Mouse (Mus musculus) small intestine, adult 2 months (tissue): ENCODE data around the gene Adamtsl5. TPM values are rescaled to one million over a fixed set of nuclear protein-coding genes. Genes with fewer than 3 reads are reported as not detected.

Experiments
- H3K27ac ChIP-seq: fragments of 200-500 bp; 2 replicates; pipeline ENCODE4 v1.5.1; 2012; ENCODE audit warnings: low read depth, low read length, control low read depth, inconsistent platforms; ENCODE audit not compliant: insufficient read depth
- H3K27me3 ChIP-seq: fragments of 200-500 bp; 2 replicates; pipeline ENCODE4 v1.6.1; 2012; ENCODE audit warnings: mild to moderate bottlenecking, moderate library complexity, low read length, inconsistent platforms; ENCODE audit not compliant: control insufficient read depth, insufficient read depth
- H3K36me3 ChIP-seq: fragments of 200-500 bp; 2 replicates; pipeline ENCODE4 v1.6.1; 2012; ENCODE audit warnings: mild to moderate bottlenecking, low read length, control low read depth, inconsistent platforms; ENCODE audit not compliant: control insufficient read depth, insufficient read depth
- H3K4me1 ChIP-seq: fragments of 200-500 bp; 2 replicates; pipeline ENCODE4 v1.6.1; 2012; ENCODE audit warnings: low read length, inconsistent platforms, mixed read lengths; ENCODE audit not compliant: control insufficient read depth, insufficient read depth, insufficient read length
- H3K4me3 ChIP-seq: fragments of 200-500 bp; 2 replicates; pipeline ENCODE4 v1.5.1; 2012; ENCODE audit warnings: low read depth, mild to moderate bottlenecking, control low read depth, inconsistent platforms, low read length, moderate library complexity
- CTCF ChIP-seq: fragments of 200-500 bp; IDR thresholded peaks from 2 replicates; pipeline ENCODE4 v1.5.1; 2012; ENCODE audit warnings: low read depth, mild to moderate bottlenecking, control low read depth, inconsistent platforms, low read length, moderate library complexity, mixed read lengths; ENCODE audit not compliant: insufficient replicate concordance, insufficient read length; ENCODE audit errors: extremely low read depth
- POLR2A ChIP-seq: fragments of 200-500 bp; IDR thresholded peaks from 2 replicates; pipeline ENCODE4 v1.6.1; 2012; ENCODE audit warnings: low read depth, mild to moderate bottlenecking, control low read depth, inconsistent platforms, low read length, moderate library complexity
- WGBS: fragments of 180-500 bp; shearing (Covaris S2); methylation state at CpG from one replicate; pipeline ENCODE4 v1.1.7; 2018; 5-methylcytosine and 5-hydroxymethylcytosine counted together
- polyA plus RNA-seq: library from polyadenylated mRNA; depleted of rRNA; stranded (reverse); fragments of >200 nt; gene quantifications from 2 replicates; pipeline ENCODE4 v1.2.3, GENCODE M21; 2012; rRNA removed

Adamtsl5 gene
- polyA plus RNA-seq, 1 experiment: 136 TPM

DNA sequence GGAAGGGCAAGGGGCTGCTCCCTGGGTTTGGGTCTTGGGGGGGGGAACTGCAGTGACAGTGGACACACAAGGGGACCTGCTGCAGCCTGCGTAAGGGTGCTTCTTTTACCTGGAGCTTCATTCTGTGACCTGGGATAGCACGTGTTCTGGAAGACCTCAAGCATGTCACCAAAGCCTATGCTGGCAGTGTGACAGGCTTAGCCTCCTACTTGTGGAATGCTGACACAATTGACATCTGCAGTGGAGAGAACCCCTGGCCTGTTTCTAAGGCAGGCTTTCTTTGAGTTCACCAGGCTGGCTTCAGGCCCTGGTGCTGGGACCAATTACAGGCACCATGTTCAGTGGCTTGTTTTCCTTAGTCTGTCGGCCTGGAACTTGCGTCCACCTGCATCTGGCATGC is 53.9 kb downstream of the Adamtsl5 start:
- no peak overlapping the region for H3K27ac ChIP-seq
- H3K36me3 ChIP-seq: peaks cover 15% of the 10 kb centered on the region
- 76% methylated on average over 4 of the region's 4 CpGs for WGBS
- H3K4me3 ChIP-seq: no peak overlapping the region
- TF ChIP-seq POLR2A: no peak
- no peak for TF ChIP-seq CTCF
- H3K27me3 ChIP-seq: peaks cover 18% of the 10 kb centered on the region
- H3K4me1 ChIP-seq: peaks cover 7% of the 10 kb centered on the region

DNA sequence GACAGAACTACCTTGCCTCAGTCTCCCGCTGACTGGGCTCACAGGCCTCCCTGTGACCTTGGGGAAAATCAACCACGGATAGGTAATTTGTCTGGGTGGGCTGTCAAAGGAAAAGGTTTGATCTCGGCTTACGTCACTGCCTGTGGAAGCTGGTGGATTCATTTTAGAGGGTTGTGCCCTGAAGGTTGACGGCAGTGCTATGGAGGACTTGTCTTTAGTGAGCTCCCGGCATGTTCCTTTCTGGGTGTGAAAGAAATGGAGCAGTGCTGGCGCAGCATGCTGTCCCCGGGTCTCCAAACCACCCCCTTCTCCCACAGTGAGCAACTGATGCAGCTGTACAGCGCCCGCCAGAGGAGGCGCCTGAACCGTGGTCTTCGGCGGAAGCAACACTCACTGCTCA is 54.9 kb downstream of the Adamtsl5 start:
- H3K27me3 ChIP-seq: peaks cover 8% of the 10 kb centered on the region
- H3K27ac ChIP-seq: no peak overlapping the region
- peaks cover 16% of the 10 kb centered on the region for H3K36me3 ChIP-seq
- peak overlapping the region; percentile 77 for H3K4me3 ChIP-seq
- TF ChIP-seq POLR2A (no peak), CTCF (no peak)
- 10% methylated on average over 14 of the region's 14 CpGs for WGBS
- H3K4me1 ChIP-seq: peaks cover 7% of the 10 kb centered on the region

DNA sequence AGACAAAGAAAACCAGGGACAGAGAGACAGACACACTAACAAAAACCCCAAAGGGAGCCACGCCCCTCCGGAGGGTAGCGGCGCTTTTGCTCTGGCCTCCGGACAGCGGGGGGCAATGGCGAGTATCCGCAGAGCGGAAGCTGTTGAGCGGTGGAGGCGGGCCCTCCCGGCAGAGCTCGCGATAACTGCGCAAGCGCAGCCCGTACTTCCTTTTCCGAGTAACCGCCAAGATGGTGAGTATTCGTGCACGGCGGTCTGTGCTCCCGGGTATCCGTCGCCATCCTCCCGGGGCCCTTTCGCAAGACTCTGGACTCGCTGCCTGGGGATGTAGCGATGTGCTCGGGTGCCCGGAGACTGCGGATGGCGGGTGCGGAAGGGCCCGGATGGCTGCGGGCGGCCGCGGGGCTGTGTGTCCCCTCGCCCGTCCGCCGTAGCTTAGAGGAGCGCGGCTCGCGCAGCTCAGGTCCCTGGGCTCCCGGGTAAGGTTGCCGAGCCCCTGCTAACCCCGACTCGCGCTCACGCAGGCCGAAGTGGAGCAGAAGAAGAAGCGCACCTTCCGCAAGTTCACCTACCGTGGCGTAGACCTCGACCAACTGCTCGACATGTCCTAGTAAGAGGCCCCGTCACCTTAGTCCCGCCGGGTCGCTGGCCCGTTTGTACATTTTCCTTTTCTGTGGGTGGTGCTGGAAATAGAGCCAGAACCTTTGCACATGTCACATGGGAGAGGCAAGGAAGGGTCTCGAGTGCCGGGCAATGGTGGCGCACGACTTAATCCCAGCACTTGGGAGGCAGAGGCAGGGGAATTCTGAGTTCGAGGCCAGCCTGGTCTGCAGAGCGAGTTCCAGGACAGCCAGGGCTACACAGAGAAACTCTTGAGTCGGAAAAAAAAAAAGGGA is 55.7 kb downstream of the Adamtsl5 start, which contains the start of gene Rps15:
Gene Rps15, plus strand, starts transcription at position 203 of the 896 bp plus-strand sequence.
- peak; percentile 92 for TF ChIP-seq POLR2A
- peak; percentile 54; the same call in 1 of the 2 replicates for TF ChIP-seq CTCF
- peak within 1 kb of the TSS; percentile 77 for H3K4me3 ChIP-seq
- peaks cover 21% of the 10 kb centered on the region for H3K36me3 ChIP-seq
- H3K4me1 ChIP-seq: peaks cover 10% of the 10 kb centered on the region
- H3K27me3 ChIP-seq: 0 out of 2 replicates have a peak, but pooled peaks cover under 1% of the 10 kb centered on the region
- H3K27ac ChIP-seq: peak within 1 kb of the TSS; percentile 4
- WGBS: under 1% methylated on average over 64 of the region's 72 CpGs

Other genes starting within 250 kb of the Adamtsl5 start
- 61.2 and 126 TPM in 2 replicates for gene Sbno2, start 242.8 kb downstream of the Adamtsl5 start, polyA plus RNA-seq
- 77.5 and 124 TPM in 2 replicates for gene Stk11, start 232.6 kb downstream of the Adamtsl5 start, polyA plus RNA-seq
- gene Atp5d, start 209.8 kb downstream of the Adamtsl5 start, polyA plus RNA-seq: 2,309 and 4,813 TPM in 2 replicates
- gene Cbarp, start 207.6 kb downstream of the Adamtsl5 start, polyA plus RNA-seq: 3.7 and 6.6 TPM in 2 replicates
- 151 and 372 TPM in 2 replicates for gene Midn, start 200.1 kb downstream of the Adamtsl5 start, polyA plus RNA-seq
- 18.5 and 48.0 TPM in 2 replicates for gene Cirbp, start 182.4 kb downstream of the Adamtsl5 start, polyA plus RNA-seq
- gene 1600002K03Rik, start 175.5 kb downstream of the Adamtsl5 start, polyA plus RNA-seq: 6.8 and 9.0 TPM in 2 replicates
- 1.5 and 1.8 TPM in 2 replicates for gene Efna2, start 168.9 kb downstream of the Adamtsl5 start, polyA plus RNA-seq
- gene Mum1, start 122.0 kb downstream of the Adamtsl5 start, polyA plus RNA-seq: 11.6 and 23.7 TPM in 2 replicates
- 800 and 1,176 TPM in 2 replicates for gene Ndufs7, start 99.3 kb downstream of the Adamtsl5 start, polyA plus RNA-seq
- gene Gamt, start 87.4 kb downstream of the Adamtsl5 start, polyA plus RNA-seq: 13.1 and 55.2 TPM in 2 replicates
- gene Dazap1, start 86.9 kb downstream of the Adamtsl5 start, polyA plus RNA-seq: 46.6 and 89.3 TPM in 2 replicates
- gene Rps15, start 56.0 kb downstream of the Adamtsl5 start, polyA plus RNA-seq: 741 and 887 TPM in 2 replicates
- gene Apc2, start 52.4 kb downstream of the Adamtsl5 start, polyA plus RNA-seq: 0.65 and 0.96 TPM in 2 replicates
- 47.4 and 74.1 TPM in 2 replicates for gene 2310011J03Rik, start 27.9 kb downstream of the Adamtsl5 start, polyA plus RNA-seq
- gene Pcsk4, start 18.9 kb downstream of the Adamtsl5 start, polyA plus RNA-seq: 18.0 and 27.0 TPM in 2 replicates
- 186 and 287 TPM in 2 replicates for gene Reep6, start 18.5 kb downstream of the Adamtsl5 start, polyA plus RNA-seq
- gene Plk5, start 8.0 kb upstream of the Adamtsl5 start, polyA plus RNA-seq: 0.75 and 5.9 TPM in 2 replicates
- gene Mex3d, start 39.2 kb upstream of the Adamtsl5 start, polyA plus RNA-seq: 10.3 and 20.6 TPM in 2 replicates
- gene Mbd3, start 51.1 kb upstream of the Adamtsl5 start, polyA plus RNA-seq: 55.1 and 85.7 TPM in 2 replicates
- 2,051 and 2,588 TPM in 2 replicates for gene Uqcr11, start 58.4 kb upstream of the Adamtsl5 start, polyA plus RNA-seq
- 45.6 and 101 TPM in 2 replicates for gene Tcf3, start 85.2 kb upstream of the Adamtsl5 start, polyA plus RNA-seq
- gene Onecut3, start 146.4 kb upstream of the Adamtsl5 start, polyA plus RNA-seq: 0.29 and 2.8 TPM in 2 replicates
- not detected in 2 replicates for gene Atp8b3, start 190.7 kb upstream of the Adamtsl5 start, polyA plus RNA-seq
- gene Rexo1, start 213.1 kb upstream of the Adamtsl5 start, polyA plus RNA-seq: 33.1 and 63.7 TPM in 2 replicates
- 18.4 and 33.2 TPM in 2 replicates for gene Klf16, start 228.9 kb upstream of the Adamtsl5 start, polyA plus RNA-seq
- 381 and 644 TPM in 2 replicates for gene Abhd17a, start 241.9 kb upstream of the Adamtsl5 start, polyA plus RNA-seq